Mouse (Mus musculus) thymus, postnatal 25 days (tissue): ENCODE data around the gene Hist1h1a.
"Not testable (repeated sequence)": the region's sequence is repeated elsewhere in the genome, so short reads cannot be mapped to it uniquely, and the experiment has no call there.

Source experiments
- DNase-seq: peaks from one replicate; pipeline ENCODE4 v3.0.0; 2022

Hist1h1a gene

GRCm38 (mm10) chr13:23763586-23764323, at the start of gene Hist1h1a:
TSS of gene Hist1h1a (plus strand) at chr13:23763666.
- peak; percentile 92 for DNase-seq

GRCm38 (mm10) chr13:23716261-23717042, 47.0 kb upstream of the Hist1h1a start:
- no peak for DNase-seq

GRCm38 (mm10) chr13:23717176-23717575, 46.3 kb upstream of the Hist1h1a start:
- no peak for DNase-seq

GRCm38 (mm10) chr13:23717593-23718245, 45.7 kb upstream of the Hist1h1a start:
- not testable (repeated sequence) for DNase-seq

GRCm38 (mm10) chr13:23724239-23724638, 39.2 kb upstream of the Hist1h1a start:
- no peak for DNase-seq

- DNase-seq = no peak
These were observed 38.3 kb upstream of the Hist1h1a start for GRCm38 (mm10) chr13:23725213-23725612.

GRCm38 (mm10) chr13:23728472-23729191, 34.8 kb upstream of the Hist1h1a start:
- DNase-seq = no peak

GRCm38 (mm10) chr13:23729192-23729525, 34.3 kb upstream of the Hist1h1a start:
- DNase-seq = peak; percentile 46

- no peak for DNase-seq
These were observed 33.8 kb upstream of the Hist1h1a start for GRCm38 (mm10) chr13:23729706-23730105.

GRCm38 (mm10) chr13:23730479-23730878, 33.0 kb upstream of the Hist1h1a start:
- DNase-seq = no peak

GRCm38 (mm10) chr13:23732156-23732804, 31.2 kb upstream of the Hist1h1a start:
- DNase-seq = peak; percentile 35

- DNase-seq = no peak
These were observed 26.4 kb upstream of the Hist1h1a start for GRCm38 (mm10) chr13:23737091-23737490.

GRCm38 (mm10) chr13:23738041-23738440, 25.4 kb upstream of the Hist1h1a start:
- peak; percentile 49 for DNase-seq

GRCm38 (mm10) chr13:23738677-23739068, 24.8 kb upstream of the Hist1h1a start, which contains the start of gene Hist1h1c:
TSS of gene Hist1h1c (plus strand) at chr13:23738808.
- peak; percentile 97 for DNase-seq

GRCm38 (mm10) chr13:23739069-23739921, 24.2 kb upstream of the Hist1h1a start:
- DNase-seq = peak; percentile 88

- DNase-seq = no peak
These were observed 23.6 kb upstream of the Hist1h1a start for GRCm38 (mm10) chr13:23739922-23740252.

GRCm38 (mm10) chr13:23740256-23740840, 23.1 kb upstream of the Hist1h1a start:
- DNase-seq = no peak

- DNase-seq = no peak
These were observed 22.6 kb upstream of the Hist1h1a start for GRCm38 (mm10) chr13:23740910-23741309.

GRCm38 (mm10) chr13:23742007-23742406, 21.5 kb upstream of the Hist1h1a start:
- no peak for DNase-seq

- no peak for DNase-seq
These were observed 20.3 kb upstream of the Hist1h1a start for GRCm38 (mm10) chr13:23743215-23743614.

GRCm38 (mm10) chr13:23743963-23744362, 19.5 kb upstream of the Hist1h1a start:
- DNase-seq = no peak
